Mouse (Mus musculus) ovary, postnatal 14 days (tissue): ENCODE results near the gene Klf9.

Experiments used
- DNase-seq: peaks from one replicate; pipeline ENCODE4 v3.0.0; 2022; ENCODE audit warnings: low spot score

Klf9 gene

DNA sequence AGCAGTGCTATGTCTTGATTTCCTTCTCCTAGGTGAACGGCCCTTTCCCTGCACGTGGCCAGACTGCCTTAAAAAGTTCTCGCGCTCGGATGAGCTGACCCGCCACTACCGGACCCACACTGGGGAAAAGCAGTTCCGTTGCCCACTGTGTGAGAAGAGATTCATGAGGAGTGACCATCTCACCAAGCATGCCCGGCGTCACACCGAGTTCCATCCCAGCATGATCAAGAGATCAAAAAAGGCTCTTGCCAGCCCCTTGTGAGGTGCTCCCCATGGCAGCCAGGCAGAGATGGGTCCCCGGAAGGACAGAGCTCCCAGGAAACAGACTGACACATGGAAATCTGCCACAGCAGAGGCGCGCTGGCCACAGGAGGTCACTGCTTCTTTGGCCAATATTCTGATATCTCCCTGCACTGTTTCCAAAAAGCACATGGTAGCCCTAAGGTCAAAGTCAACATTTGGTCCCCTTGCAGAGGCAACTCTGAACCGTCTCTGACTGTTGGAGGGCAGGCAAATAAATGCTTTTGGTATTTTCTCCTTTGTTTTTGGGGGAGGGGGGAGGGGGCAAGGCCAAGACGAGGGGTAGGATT, 23.7 kb downstream of the Klf9 start:
- DNase-seq: no peak

DNA sequence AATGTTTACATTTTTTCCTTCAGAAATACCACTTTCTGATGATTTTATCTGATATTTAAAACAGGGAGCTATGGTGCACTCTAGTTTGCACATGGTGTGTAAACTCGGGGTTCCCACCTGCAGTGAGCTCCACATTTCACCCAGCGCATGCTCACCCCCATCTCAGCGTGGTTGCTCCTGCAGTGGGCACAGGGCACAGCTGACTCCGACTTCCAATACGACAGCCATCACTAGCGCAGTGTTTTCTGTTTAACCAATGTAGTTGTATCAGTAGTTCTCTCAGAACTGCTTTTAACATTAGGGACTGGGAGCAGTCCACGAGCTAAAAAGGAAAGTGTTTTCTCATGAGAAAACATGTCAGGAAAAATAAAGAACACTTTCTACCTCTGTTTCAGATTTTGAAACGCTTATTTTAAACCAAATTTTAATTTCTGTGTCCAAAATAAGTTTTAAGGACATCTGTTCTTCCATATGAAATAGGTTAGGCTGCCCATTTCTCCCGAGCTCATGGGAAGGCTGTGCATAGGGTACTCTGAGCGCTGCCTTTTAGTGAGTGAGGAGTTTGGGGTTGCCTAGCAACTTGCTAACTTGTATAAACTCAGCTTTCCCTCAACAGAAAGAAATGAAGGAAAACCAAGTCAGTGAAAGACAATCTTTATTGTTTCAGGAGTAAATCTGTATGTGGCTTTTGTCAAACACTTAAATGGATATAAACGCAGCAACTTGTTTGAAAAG, 25.7 kb downstream of the Klf9 start:
- DNase-seq: no peak

DNA sequence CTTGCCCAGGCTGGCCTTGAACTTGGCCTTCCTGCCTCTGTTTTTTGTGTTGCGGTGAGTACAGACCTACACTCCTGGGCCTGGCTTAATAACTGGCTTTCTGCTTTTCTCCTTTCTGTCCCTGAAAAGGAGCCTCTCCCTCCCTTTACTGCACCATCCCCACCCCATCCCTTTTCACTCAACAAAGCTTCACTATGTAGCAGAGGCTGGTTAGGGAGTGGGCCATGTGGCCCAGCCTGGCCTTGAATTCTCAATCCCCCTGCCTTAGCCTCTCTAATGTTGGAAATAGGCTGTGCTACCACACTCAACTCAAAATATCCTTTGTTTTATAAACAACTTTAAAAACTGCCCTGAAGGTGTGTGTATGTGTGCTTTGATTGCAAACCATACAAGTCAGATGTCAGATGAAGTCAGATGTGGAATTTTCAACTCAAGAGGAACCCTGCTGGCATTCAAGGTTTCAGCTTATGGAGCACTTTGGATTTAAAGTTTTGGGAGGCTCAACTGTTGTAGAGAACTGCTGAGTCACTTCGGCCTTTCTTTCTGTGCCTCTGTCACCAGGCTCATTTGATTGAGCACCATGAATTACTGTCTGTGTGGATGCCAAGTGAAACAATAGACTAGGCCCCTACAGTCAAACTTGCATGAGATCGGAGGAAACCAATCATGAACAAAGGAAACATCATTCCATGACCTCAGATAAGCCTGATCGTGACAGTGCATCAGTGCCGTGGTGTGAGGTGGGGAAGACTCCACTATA, 28.1 kb downstream of the Klf9 start:
- no peak for DNase-seq

DNA sequence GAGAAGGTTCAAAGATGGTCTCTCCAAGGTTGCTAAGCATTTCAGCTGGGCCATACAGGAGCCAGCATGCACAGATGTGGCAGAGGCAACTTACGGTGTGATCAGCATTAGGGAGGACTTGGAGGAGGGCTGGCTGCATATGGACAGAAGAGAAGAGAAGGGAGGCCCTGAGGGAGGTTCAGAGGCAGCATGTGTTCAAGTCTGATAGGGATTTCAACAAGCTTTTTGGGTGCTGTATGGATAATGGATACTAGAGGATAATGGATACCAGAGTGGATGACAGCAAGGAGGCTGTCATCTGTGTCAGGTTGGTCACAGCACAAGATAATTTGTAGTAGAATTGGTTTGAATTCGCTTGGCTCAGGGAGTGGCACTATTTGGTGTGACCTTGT, 28.6 kb downstream of the Klf9 start:
- no peak for DNase-seq

DNA sequence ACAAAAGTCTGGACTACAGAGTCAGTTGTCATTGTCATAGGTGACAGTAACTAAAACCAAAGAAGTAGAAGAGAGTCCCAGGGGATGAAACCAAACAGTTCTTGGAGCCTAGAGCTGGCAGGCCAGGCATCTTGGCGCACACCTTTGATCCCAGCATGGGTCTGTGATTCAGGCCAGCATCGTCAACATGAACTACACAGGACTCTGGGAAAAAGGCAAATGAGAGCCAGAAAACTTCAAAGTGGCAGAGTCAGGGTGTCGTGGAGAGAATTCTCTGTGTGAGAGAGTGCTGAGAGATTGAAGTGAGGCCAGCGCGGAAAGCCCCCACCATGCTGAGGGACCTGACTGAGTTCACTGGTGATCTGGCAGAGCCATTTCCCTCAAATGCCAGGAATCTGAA, 29.4 kb downstream of the Klf9 start:
- DNase-seq: no peak

DNA sequence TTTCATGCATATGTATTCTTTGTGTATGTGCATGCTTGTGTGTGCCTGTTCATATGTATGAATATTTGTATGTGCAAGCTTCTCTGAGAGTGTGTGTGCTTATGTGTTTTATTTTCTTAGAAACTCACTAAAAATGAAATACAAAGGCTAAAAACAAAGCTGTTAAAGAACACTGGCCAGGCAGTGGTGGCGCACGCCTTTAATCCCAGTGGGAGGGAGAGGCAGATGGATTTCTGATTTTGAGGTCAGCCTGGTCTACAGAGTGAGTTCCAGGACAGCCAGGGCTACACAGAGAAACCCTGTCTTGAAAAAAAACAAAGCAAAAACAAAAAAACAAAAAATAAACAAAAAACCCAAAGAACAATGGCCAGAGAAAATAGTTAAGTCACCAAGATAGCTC, 30.1 kb downstream of the Klf9 start:
- DNase-seq: no peak

DNA sequence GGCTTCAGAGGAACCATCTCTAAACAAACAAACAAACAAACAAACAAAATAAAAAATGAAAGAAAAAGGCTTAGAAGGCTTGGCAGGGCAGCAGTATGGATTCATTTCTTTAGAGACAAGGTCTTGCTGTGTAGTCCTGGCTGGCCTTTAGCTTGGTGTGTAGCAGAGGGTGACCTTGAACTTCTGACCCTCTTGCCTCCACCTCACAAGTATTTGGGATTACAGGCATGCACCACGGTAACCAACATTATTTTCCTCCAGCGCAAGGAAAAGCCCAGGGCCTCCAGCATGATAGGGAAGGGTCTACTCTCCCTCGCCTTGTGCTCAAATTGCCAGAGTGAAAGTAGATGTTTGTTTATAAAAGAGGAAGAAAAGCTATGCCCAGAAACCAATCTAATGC, 34.1 kb downstream of the Klf9 start:
- no peak for DNase-seq

DNA sequence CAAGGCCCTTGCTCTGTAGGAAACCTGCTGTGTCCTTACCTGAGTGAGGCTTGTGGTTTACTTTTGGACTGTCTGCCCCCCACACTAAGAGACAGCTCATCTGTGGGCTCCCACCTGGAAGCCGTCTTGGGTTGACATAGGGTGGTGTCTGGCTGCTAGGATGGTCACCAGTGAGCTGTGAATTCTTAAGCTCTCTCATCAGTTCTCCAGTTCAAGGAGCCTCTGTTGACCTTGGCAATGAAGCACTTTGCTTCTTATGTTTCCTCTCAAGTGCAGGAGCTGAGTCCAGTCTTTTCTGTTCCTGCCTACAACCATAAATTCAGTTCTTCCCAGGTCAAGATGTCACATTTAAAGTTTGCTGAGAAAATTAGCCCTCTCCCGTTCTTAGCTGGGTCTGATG, 34.5 kb downstream of the Klf9 start:
- no peak for DNase-seq

DNA sequence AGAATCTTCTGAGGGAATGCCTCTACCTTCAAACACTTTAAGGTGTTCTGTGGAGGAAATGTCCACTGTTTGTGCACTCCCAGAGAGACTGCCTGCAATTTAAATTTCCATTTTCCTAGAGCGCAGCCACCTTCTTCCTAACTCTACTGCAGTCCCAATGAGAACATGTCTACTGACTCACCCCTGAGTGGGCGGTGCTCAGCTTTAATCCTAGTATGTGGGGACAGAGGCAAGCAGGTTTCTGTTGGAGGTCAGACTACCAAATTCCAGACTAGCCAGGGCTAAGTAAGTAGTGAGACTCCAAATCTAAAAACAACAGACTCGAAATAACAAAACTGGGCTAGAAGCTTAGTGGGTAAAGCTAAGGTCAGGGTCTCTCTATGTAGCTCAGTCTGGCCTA, 37.5 kb downstream of the Klf9 start:
- no peak for DNase-seq

DNA sequence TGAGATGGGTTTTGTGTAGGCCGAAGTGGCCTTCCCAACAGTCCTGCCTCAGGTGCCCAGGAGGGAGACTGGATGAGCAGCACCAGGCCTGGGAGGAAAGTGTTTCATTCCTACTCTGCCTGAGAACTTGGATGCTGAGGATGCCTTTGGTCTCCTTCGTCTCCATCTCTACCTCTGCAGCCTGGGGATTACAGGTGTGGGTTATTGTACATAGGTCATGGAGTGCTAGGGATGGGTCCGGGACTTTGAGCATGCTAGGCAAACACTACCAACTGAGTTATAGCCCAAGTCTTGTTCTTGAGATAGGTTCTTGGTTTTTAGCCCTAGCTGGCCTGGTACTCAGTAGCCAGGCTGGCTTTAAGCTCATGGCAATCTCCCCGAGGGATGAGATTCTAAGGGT, 42.5 kb downstream of the Klf9 start:
- no peak for DNase-seq

DNA sequence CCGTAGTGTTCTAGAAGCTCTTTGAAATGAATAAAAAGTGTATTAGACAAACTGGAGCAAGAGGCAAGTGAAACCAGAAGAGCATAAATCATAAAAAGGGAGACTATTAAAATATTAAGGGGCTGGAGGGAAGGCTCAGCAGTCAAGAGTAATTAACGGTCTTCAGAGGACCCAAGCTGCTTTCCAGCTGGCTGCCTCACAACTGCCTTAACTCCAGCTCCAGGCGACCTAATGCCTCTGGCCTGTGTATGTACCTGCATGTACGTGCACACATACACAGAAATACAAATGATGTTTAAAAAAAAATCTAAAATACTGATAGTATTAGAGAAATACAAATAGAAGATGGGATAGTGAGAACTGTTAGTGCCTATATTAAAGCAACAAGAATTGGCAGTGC, 43.0 kb downstream of the Klf9 start:
- no peak for DNase-seq

DNA sequence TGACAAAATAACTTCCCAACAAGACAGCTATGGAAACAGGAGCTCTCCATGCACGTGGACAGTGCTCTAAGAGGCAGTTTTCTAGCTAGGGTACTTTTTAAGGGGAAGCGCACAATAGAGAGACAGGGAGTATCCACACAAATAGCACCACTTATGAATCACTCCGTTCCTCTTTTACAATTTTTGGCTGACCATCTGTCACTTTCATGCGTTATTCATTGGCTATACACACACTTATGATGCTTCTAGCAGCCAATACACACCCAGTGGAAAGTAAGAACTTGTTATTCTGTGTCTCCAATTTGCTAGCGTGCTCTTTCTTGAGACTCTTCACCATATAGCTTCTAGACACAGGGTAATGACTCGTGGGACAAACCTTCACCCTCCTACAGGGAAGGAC, 46.7 kb downstream of the Klf9 start:
- DNase-seq: no peak

DNA sequence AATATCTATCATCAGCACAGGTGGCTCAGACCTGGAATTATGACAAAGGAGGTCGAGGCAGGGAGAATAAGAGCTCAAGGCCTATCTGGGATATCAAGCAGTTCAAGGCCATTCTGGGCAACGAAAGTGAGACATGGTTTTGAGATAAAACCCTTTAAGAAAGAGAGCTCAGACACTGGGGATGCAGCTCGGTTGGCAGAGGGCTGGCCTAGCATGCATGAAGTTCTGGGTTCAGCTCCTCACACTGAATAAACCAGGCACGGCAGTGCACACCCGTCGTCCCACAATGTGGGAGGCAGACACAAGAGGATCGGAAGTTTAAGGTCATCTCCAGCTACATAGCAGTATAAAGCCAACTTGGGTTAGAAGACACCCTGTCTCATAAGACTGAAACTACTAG, 48.0 kb downstream of the Klf9 start:
- DNase-seq: no peak

DNA sequence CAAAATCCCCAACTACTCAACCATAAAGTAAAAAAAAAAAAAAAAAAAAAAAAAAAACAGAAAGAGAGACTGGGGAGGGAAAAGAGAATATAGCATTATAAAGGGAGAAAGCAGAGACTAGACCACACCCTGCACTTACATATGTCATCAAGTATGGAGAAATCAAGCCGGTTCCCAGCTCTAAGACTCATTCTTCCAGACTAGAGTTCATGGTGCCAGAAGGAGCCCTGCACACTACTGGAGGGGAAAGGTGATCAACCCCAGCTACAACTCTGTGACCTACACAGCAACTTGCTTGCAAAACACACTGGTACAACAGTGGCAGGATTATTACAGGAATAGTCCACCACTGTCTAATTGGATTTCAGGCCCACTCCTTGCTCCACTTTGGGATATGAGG, 48.7 kb downstream of the Klf9 start:
- DNase-seq: no peak

DNA sequence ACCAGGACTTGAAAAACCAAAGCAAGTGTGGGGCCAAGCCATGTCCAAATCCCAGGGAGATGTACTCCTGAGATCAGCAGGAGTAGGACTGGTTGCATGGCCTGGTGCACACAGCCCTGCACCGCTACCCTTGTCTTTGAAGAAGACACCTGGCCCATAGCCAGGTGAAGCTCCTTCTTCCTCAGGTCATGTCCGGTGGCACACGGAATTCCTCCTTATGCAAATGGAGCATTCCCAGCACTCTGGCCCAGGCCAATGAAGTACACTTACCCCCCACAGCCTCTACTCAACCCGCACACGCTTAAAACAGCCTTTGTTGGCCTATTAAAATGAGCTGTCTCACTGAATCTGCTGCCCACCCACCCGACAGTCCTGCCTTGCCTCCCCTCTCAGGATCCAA, 50.5 kb downstream of the Klf9 start:
- no peak for DNase-seq

DNA sequence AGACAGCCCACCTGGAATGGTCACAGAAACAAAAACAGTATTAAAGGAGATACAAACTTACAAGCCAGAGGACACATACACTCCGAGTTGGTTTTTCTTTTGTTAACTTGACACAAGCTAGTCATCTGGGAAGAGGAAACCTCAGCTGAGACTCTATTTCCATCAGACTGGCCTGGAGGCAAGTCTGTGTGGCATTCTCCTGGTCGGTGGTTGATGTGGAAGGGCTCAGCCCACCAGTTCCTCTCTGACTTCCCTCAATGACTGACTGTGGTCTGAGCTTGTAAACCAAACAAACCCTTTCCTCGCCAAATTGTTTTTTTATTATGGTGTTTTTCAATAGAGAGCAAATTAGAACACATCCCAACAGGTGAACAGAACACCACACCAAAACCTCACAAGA, 52.0 kb downstream of the Klf9 start:
- no peak for DNase-seq

DNA sequence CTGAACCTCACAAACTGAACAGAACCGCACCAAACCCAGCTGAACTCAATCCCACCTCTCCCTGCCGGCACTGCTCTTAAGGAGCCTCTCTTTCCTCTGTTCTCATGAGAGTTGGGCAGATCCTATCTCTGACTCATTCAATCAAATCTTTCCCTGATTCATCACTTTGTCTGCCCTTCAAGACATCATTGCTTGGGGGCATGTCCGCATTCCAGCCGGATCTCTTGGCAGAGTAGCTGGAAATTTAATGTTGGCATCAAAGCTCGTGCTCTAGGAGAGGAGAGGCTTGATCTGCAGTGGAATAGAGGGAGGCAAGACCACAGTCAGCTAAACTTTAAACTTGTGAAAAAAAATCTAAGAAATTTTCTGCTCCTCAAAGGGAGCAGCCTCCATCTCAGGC, 61.1 kb downstream of the Klf9 start:
- no peak for DNase-seq

DNA sequence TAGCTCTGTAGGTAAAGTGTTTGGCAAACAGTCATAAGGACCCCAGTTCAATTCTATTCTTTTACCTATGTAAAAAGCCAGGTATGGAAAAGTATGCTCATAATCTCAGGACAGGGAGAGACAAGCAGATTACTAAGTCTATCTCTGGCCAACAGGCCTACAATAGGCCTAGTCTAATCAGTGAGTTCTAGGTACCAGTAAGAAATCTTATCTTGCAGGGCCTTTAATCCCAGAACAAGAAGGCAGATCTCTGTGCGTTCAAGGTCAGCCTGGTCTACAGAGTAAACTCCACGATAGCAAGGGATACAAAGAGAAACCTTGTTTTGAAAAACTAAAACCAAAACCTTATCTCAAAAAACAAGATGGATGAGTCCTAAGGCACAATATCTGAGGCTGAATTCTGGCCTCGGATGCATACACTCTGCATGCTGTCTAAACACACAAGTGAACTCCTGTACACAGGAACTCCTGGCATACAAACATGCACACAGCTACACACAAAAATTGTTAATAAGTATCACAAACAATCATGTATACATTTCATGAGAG, 62.6 kb downstream of the Klf9 start:
- DNase-seq: no peak

DNA sequence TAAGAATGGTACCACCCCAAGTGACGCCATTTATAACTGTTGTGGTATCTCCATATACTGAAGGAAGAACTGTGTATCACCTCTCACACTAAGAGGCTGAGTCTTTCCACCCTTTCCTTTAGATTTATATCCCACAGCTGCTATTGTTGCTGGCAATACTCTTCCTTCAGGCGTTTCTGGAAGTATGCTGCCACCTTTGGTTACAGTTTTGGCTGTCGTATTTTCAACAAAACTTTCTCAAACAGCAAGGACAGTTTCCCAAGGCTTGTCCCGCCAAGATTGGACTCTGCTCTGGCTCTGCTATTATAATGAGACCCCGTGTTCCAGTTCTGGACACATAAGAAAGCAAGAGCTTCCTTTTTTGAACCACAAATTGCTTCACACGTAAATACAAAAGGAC, 70.3 kb downstream of the Klf9 start:
- DNase-seq: no peak

DNA sequence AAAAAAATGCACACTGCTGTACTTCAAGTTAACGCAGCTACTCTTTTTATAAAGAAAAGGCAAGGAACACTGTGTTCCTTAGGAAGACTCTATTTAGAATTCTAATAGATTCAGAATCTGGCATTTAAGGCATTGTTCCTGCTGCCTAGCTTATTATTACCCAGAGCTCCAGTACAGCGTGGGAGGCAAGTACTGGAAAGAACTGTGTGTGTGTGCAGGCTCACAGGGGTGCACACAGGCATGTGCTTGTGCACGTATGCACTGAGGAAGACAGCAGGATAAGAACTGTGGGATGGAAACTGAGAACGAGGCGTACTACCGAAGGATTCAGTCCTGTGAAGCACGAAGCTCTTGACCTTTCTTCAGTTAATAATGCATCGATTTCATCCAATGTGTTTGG, 73.3 kb downstream of the Klf9 start:
- no peak for DNase-seq
